ENCODE assay signal across 10 mouse cellular contexts in the genomic region with DNA sequence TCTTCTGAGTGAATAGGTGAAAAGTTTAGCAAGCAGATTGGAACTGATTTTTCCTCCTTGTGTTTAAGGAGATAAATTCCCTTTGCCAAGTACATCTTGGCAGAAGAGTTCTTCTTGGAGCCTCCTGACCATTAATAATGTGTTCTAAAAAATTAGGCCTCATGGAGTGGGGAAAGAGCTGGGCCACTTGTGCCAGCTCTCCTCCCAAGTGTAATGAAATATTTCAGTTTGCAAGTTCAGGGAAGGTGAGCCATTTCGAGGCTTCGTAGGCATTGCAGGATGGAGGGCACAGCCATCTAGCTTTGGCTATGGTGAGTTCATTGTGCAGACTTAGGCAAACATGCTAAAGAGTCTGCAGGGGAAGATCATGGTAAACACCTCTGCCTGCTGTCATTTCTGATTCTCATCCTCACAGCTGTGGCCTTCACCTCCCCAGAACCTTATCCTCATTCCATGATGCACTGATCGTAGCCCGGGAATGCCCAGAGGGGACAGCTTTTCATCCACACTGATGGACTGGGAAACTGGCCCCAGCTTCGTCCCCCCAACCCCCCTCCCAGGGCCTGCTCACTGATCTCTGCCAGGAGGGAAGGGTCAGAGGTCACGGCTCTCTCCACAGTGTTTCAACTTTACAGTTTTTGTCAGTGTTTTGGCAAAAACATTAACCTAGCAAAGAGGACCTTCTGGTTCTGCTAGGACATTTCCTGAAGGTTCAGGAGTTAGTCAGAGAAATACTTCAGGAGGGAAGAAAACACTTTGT. TPM values are rescaled to one million over a fixed set of nuclear protein-coding genes. Genes with fewer than 3 reads are reported as not detected.
DNase-seq lines count a peak whose midpoint lies in the region; ATAC-seq lines count a peak whose summit lies in the region.
"Had no signal": no experiment of that assay in that cellular context is flagged by ENCODE, and none has a peak within 500 bp of the region (broad histone marks: within the 10 kb centered on the region; RNA-seq: fewer than 3 reads in every experiment).

No protein-coding gene starts in this region.

- no peaks in the 10 kb centered on the region for H3K9me3 ChIP-seq in neural tube, embryonic 15.5 days (replicated peaks)
- H3K9me3 ChIP-seq: heart, embryonic 15.5 days; stomach, embryonic 15.5 days had no signal

- peaks cover 3% of the 10 kb centered on the region; the same call in 1 of the 2 replicates for H3K4me1 ChIP-seq in neural tube, embryonic 15.5 days

- no peak overlapping the region for H3K9ac ChIP-seq in neural tube, embryonic 15.5 days (replicated peaks)
- H3K9ac ChIP-seq: heart, embryonic 15.5 days; stomach, embryonic 15.5 days had no signal

- H3K4me2 ChIP-seq in neural tube, embryonic 15.5 days, result no peak overlapping the region
- H3K4me2 ChIP-seq: heart, embryonic 15.5 days; stomach, embryonic 15.5 days had no signal

- ATAC-seq in neural tube, embryonic 15.5 days (ENCODE audit: low FRiP score), result no peak
- ATAC-seq in activated CD4-positive, CD25-positive, alpha-beta regulatory T cell, adult 4 months, result no peak

- no peaks in the 10 kb centered on the region for H3K27me3 ChIP-seq in neural tube, embryonic 15.5 days (replicated peaks)
- H3K27me3 ChIP-seq: heart, embryonic 15.5 days; stomach, embryonic 15.5 days had no signal

- H3K27ac ChIP-seq in neural tube, embryonic 15.5 days (replicated peaks), result no peak overlapping the region
- H3K27ac ChIP-seq: heart, embryonic 15.5 days; stomach, embryonic 15.5 days had no signal

- 41% methylated on average over 6 of the region's 6 CpGs for WGBS in neural tube, embryonic 15.5 days

- no peaks in the 10 kb centered on the region for H3K36me3 ChIP-seq in neural tube, embryonic 15.5 days
- H3K36me3 ChIP-seq: stomach, embryonic 15.5 days had no signal

- DNase-seq in adrenal gland, adult 2 months, result peak; percentile 35
- no peak for DNase-seq in adrenal gland, postnatal 25 days
- DNase-seq in neural tube, embryonic 10.5 days (ENCODE audit: extremely low spot score, low spot score), result peak; percentile 56
- peak; percentile 73 to 74 for DNase-seq in kidney, postnatal 25 days
- DNase-seq in testis, postnatal 14 days (ENCODE audit: low spot score), result peak; percentile 52
- no peak for DNase-seq in Muller cell, postnatal 12 days (ENCODE audit: inconsistent ontology term)

- H3K4me3 ChIP-seq in neural tube, embryonic 15.5 days (replicated peaks), result no peak overlapping the region
- H3K4me3 ChIP-seq: heart, embryonic 15.5 days; stomach, embryonic 15.5 days had no signal

RNA-seq across cellular contexts. Expression of a gene that starts 18.6 kb away (rescaled TPM):
- total RNA-seq in adrenal gland, adult 2 months (2021), result 10 to 100 TPM; 10.8 to 14.9 TPM
- 13.4 and 16.6 TPM in 2 replicates for polyA plus RNA-seq in adrenal gland, adult 2 months (2012; rRNA removed)
- 23.5 and 27.4 TPM in 2 replicates for total RNA-seq in adrenal gland, postnatal 25 days (2021)
- polyA plus RNA-seq in neural tube, embryonic 15.5 days (2015; fragmentation: Nextera tagmentation; extraction: Ambion mirVana), result 37.9 and 47.4 TPM in 2 replicates
- 1 to 10 TPM; 1.1 to 2.9 TPM for polyA plus RNA-seq in activated CD4-positive, CD25-positive, alpha-beta regulatory T cell, adult 4 months (2017; shearing (Covaris generic))

RNA-seq across cellular contexts. Expression of a gene that starts 54.0 kb away (rescaled TPM):
- 10 to 100 TPM; 75.4 to 84.4 TPM for total RNA-seq in adrenal gland, adult 2 months (2021)
- polyA plus RNA-seq in adrenal gland, adult 2 months (2012; rRNA removed), result 7.3 and 12.6 TPM in 2 replicates
- 68.8 and 69.2 TPM in 2 replicates for total RNA-seq in adrenal gland, postnatal 25 days (2021)
- 156 and 162 TPM in 2 replicates for polyA plus RNA-seq in neural tube, embryonic 15.5 days (2015; fragmentation: Nextera tagmentation; extraction: Ambion mirVana)
- polyA plus RNA-seq in activated CD4-positive, CD25-positive, alpha-beta regulatory T cell, adult 4 months (2017; shearing (Covaris generic)), result 100 to 1,000 TPM; 142 to 157 TPM

Comparison
In these comparisons a context has a peak if more than half of its experiments do, and no peak if none do; other contexts are left out.
1. DNase-seq: peak in adrenal gland, adult 2 months (single experiment), neural tube, embryonic 10.5 days (single experiment), kidney, postnatal 25 days (2 of 2) and testis, postnatal 14 days (single experiment); none in adrenal gland, postnatal 25 days (single experiment) and Muller cell, postnatal 12 days (single experiment).
2. RNA of a gene that starts 54.0 kb away (polyA plus RNA-seq): 142 to 157 TPM in activated CD4-positive, CD25-positive, alpha-beta regulatory T cell, adult 4 months and 156 to 162 TPM in neural tube, embryonic 15.5 days; 7.3 to 12.6 TPM in adrenal gland, adult 2 months; every median in the first group is over 10 times any median in the second.